Comparison of ENCODE assay signal across 19 mouse cellular contexts in genomic region chr6:136690527-136690926, GRCm38 (mm10). TPM values are rescaled to one million over a fixed set of nuclear protein-coding genes. Genes with fewer than 3 reads are reported as not detected.
DNase-seq lines count a peak whose midpoint lies in the region; ATAC-seq and TF ChIP-seq lines count a peak whose summit lies in the region.
"Had no signal": no experiment of that assay in that cellular context is flagged by ENCODE, and none has a peak within 500 bp of the region (broad histone marks: within the 10 kb centered on the region; RNA-seq: fewer than 3 reads in every experiment).

No protein-coding gene starts in this region.

- H3K9me3 ChIP-seq in midbrain, embryonic 11.5 days (ENCODE audit: control insufficient read depth, low read length) = no peaks in the 10 kb centered on the region; the same call in 1 of the 2 replicates
- no peaks in the 10 kb centered on the region for H3K9me3 ChIP-seq in midbrain, embryonic 15.5 days
- no peaks in the 10 kb centered on the region for H3K9me3 ChIP-seq in embryonic facial prominence, embryonic 15.5 days (replicated peaks)
- H3K9me3 ChIP-seq: forebrain, embryonic 15.5 days; kidney, embryonic 15.5 days; neural tube, embryonic 15.5 days had no signal

- DNase-seq in midbrain, embryonic 11.5 days (ENCODE audit: low spot score, missing footprints) = peak; percentile 74
- peak; percentile 18 for DNase-seq in naive thymus-derived CD4-positive, alpha-beta T cell, adult 2 months (ENCODE audit: low read depth)
- no peak for DNase-seq in c-Kit-positive CD71-positive TER-119-positive erythroid progenitor cells, embryonic 14.5 days (ENCODE audit: low spot score)
- no peak for DNase-seq in heart, postnatal 14 days
- DNase-seq: adrenal gland, postnatal 25 days; cerebellum, adult 8-10 months; midbrain, embryonic 14.5 days had no signal

- no peaks in the 10 kb centered on the region for H3K4me1 ChIP-seq in midbrain, embryonic 11.5 days (ENCODE audit: control insufficient read depth, insufficient read depth, low read length)
- no peaks in the 10 kb centered on the region for H3K4me1 ChIP-seq in midbrain, embryonic 15.5 days
- H3K4me1 ChIP-seq in bone marrow macrophage, adult 2 months (ENCODE audit: control insufficient read depth, insufficient read depth, low read length) = peaks cover 17% of the 10 kb centered on the region
- H3K4me1 ChIP-seq in embryonic facial prominence, embryonic 15.5 days = no peaks in the 10 kb centered on the region; the same call in 1 of the 2 replicates
- H3K4me1 ChIP-seq: forebrain, embryonic 15.5 days; neural tube, embryonic 15.5 days had no signal

- H3K4me2 ChIP-seq in midbrain, embryonic 11.5 days = no peak overlapping the region
- no peak overlapping the region for H3K4me2 ChIP-seq in midbrain, embryonic 15.5 days
- H3K4me2 ChIP-seq in embryonic facial prominence, embryonic 15.5 days (replicated peaks) = no peak overlapping the region
- H3K4me2 ChIP-seq: forebrain, embryonic 15.5 days; heart, embryonic 11.5 days; hindbrain, embryonic 14.5 days; kidney, embryonic 15.5 days; lung, embryonic 14.5 days; neural tube, embryonic 15.5 days had no signal

- H3K9ac ChIP-seq in midbrain, embryonic 11.5 days (ENCODE audit: low read length) = no peak overlapping the region
- H3K9ac ChIP-seq in midbrain, embryonic 15.5 days = no peak overlapping the region
- H3K9ac ChIP-seq in embryonic facial prominence, embryonic 15.5 days = no peak overlapping the region
- H3K9ac ChIP-seq: forebrain, embryonic 15.5 days; hindbrain, embryonic 14.5 days; kidney, embryonic 15.5 days; lung, embryonic 14.5 days; neural tube, embryonic 15.5 days had no signal

- TF ChIP-seq CTCF in bone marrow macrophage, adult 2 months (IDR thresholded peaks at IDR 0.05; ENCODE audit: low read depth, low read length) = no peak

- intact Hi-C loops in heart, postnatal 14 days (cut with DNase I) = no loop called here

- no peak overlapping the region for H3K27ac ChIP-seq in midbrain, embryonic 11.5 days (ENCODE audit: low read depth, low read length)
- H3K27ac ChIP-seq in midbrain, embryonic 15.5 days = no peak overlapping the region
- H3K27ac ChIP-seq in bone marrow macrophage, adult 2 months (ENCODE audit: insufficient read depth, low read depth, low read length) = peak overlapping the region; percentile 74
- peak overlapping the region; percentile 60 for H3K27ac ChIP-seq in embryonic facial prominence, embryonic 15.5 days (replicated peaks)
- H3K27ac ChIP-seq: forebrain, embryonic 15.5 days; hindbrain, embryonic 14.5 days; kidney, embryonic 15.5 days; neural tube, embryonic 15.5 days had no signal

- ATAC-seq in midbrain, embryonic 11.5 days (ENCODE audit: low FRiP score) = no peak
- ATAC-seq in midbrain, embryonic 15.5 days (replicated peaks) = no peak
- no peak for ATAC-seq in embryonic facial prominence, embryonic 15.5 days (ENCODE audit: insufficient number of reproducible peaks, low FRiP score, low TSS enrichment, low read depth)
- ATAC-seq: forebrain, embryonic 15.5 days; intestine, postnatal 0 days; Patski had no signal

- 82% methylated on average over 5 of the region's 5 CpGs for WGBS in midbrain, embryonic 11.5 days
- WGBS in midbrain, embryonic 15.5 days = 84% methylated on average over 5 of the region's 5 CpGs
- 59% methylated on average over 5 of the region's 5 CpGs for WGBS in embryonic facial prominence, embryonic 15.5 days

- TF ChIP-seq POLR2A in bone marrow macrophage, adult 2 months (IDR thresholded peaks at IDR 0.05; ENCODE audit: borderline replicate concordance, low read depth, low read length) = no peak

- H3K36me3 ChIP-seq in midbrain, embryonic 11.5 days (ENCODE audit: control insufficient read depth, insufficient read depth, low read length) = no peaks in the 10 kb centered on the region
- no peaks in the 10 kb centered on the region for H3K36me3 ChIP-seq in midbrain, embryonic 15.5 days (replicated peaks)
- H3K36me3 ChIP-seq in embryonic facial prominence, embryonic 15.5 days = no peaks in the 10 kb centered on the region
- H3K36me3 ChIP-seq: forebrain, embryonic 15.5 days; kidney, embryonic 15.5 days; neural tube, embryonic 15.5 days had no signal

- H3K4me3 ChIP-seq in midbrain, embryonic 11.5 days (ENCODE audit: low read depth, low read length) = no peak overlapping the region
- no peak overlapping the region for H3K4me3 ChIP-seq in midbrain, embryonic 15.5 days
- no peak overlapping the region for H3K4me3 ChIP-seq in bone marrow macrophage, adult 2 months (ENCODE audit: insufficient read depth, low read length)
- no peak overlapping the region for H3K4me3 ChIP-seq in embryonic facial prominence, embryonic 15.5 days (replicated peaks)
- H3K4me3 ChIP-seq: forebrain, embryonic 15.5 days; kidney, embryonic 15.5 days; myocyte; neural tube, embryonic 15.5 days had no signal

- no peaks in the 10 kb centered on the region for H3K27me3 ChIP-seq in midbrain, embryonic 11.5 days (ENCODE audit: control insufficient read depth, insufficient read depth, low read length)
- no peaks in the 10 kb centered on the region for H3K27me3 ChIP-seq in midbrain, embryonic 15.5 days (replicated peaks)
- H3K27me3 ChIP-seq in embryonic facial prominence, embryonic 15.5 days = no peaks in the 10 kb centered on the region
- H3K27me3 ChIP-seq: forebrain, embryonic 15.5 days; kidney, embryonic 15.5 days; neural tube, embryonic 15.5 days; Patski had no signal

RNA-seq across cellular contexts. Expression of gene Plbd1, which starts 28.8 kb away (rescaled TPM):
- 0.84 and 1.4 TPM in 2 replicates for polyA plus RNA-seq in midbrain, embryonic 11.5 days (2014; fragmentation: Nextera tagmentation; extraction: Ambion mirVana)
- polyA plus RNA-seq in midbrain, embryonic 15.5 days (2015; fragmentation: Nextera tagmentation; extraction: Ambion mirVana) = 0.43 and 0.48 TPM in 2 replicates
- polyA plus RNA-seq in bone marrow macrophage, adult 2 months (2012; ENCODE audit: insufficient read depth, insufficient read length, missing spikeins) = 28.1 and 31.0 TPM in 2 replicates
- 30.3 and 31.6 TPM in 2 replicates for polyA plus RNA-seq in embryonic facial prominence, embryonic 15.5 days (2015; fragmentation: Nextera tagmentation; extraction: Ambion mirVana)
- total RNA-seq in heart, postnatal 14 days (2021) = 10 to 100 TPM; 30.5 to 34.4 TPM
- polyA plus RNA-seq: Patski had no signal

Comparison
In these comparisons a context has a peak if more than half of its experiments do, and no peak if none do; other contexts are left out.
1. DNase-seq: peak in midbrain, embryonic 11.5 days (single experiment) and naive thymus-derived CD4-positive, alpha-beta T cell, adult 2 months (single experiment); none in c-Kit-positive CD71-positive TER-119-positive erythroid progenitor cells, embryonic 14.5 days (single experiment) and heart, postnatal 14 days (0 of 2).
2. H3K27ac ChIP-seq: peak in bone marrow macrophage, adult 2 months (single experiment) and embryonic facial prominence, embryonic 15.5 days (single experiment); none in midbrain, embryonic 11.5 days (single experiment) and midbrain, embryonic 15.5 days (single experiment).
3. RNA of gene Plbd1, which starts 28.8 kb away (polyA plus RNA-seq): 30.3 to 31.6 TPM in embryonic facial prominence, embryonic 15.5 days and 28.1 to 31.0 TPM in bone marrow macrophage, adult 2 months; 0.84 to 1.4 TPM in midbrain, embryonic 11.5 days and 0.43 to 0.48 TPM in midbrain, embryonic 15.5 days; every median in the first group is over 10 times any median in the second.